Mouse (Mus musculus) hematopoietic multipotent progenitor cell, adult 10-12 weeks (in vitro differentiated cells): ENCODE data around the gene H2afb3. TPM values are rescaled to one million over a fixed set of nuclear protein-coding genes. Genes with fewer than 3 reads are reported as not detected.

ENCODE experiments used
- polyA plus RNA-seq: library from polyadenylated mRNA; stranded (reverse); fragments of >175 nt; gene quantifications from 2 replicates; pipeline ENCODE4 v1.2.3, GENCODE M21; 2012; ENCODE audit warnings: low replicate concordance

H2afb3 gene
- polyA plus RNA-seq: not detected in 2 replicates

GRCm38 (mm10) chrX:120312995-120313394 lies at the start of gene H2afb3:
TSS of gene H2afb3 (minus strand) at chrX:120313095.

GRCm38 (mm10) chrX:120290011-120290899 lies 22.6 kb downstream of the H2afb3 start, which contains the start of gene Pcdh11x:
TSS of gene Pcdh11x (plus strand) at chrX:120290259.

Other genes with a start within 250 kb of the H2afb3 start
- 0.07 TPM in 1 of 2 replicates, not detected in the other for gene Pcdh11x, start 22.8 kb downstream of the H2afb3 start, polyA plus RNA-seq